12 mouse cellular contexts compared by ENCODE assay signal in genomic region chr17:56373136-56374034, GRCm38 (mm10). TPM values are rescaled to one million over a fixed set of nuclear protein-coding genes. Genes with fewer than 3 reads are reported as not detected.
DNase-seq lines count a peak whose midpoint lies in the region; ATAC-seq lines count a peak whose summit lies in the region.
"Had no signal": no experiment of that assay in that cellular context is flagged by ENCODE, and none has a peak within 500 bp of the region (broad histone marks: within the 10 kb centered on the region; RNA-seq: fewer than 3 reads in every experiment).

No protein-coding gene starts in this region.

- no peak overlapping the region for H3K4me2 ChIP-seq in forebrain, embryonic 15.5 days (replicated peaks)
- no peak overlapping the region for H3K4me2 ChIP-seq in midbrain, embryonic 15.5 days
- H3K4me2 ChIP-seq: lung, embryonic 15.5 days had no signal

- H3K36me3 ChIP-seq in forebrain, embryonic 15.5 days: peaks cover 44% of the 10 kb centered on the region
- H3K36me3 ChIP-seq in midbrain, embryonic 15.5 days (replicated peaks): peaks cover 21% of the 10 kb centered on the region

- peak; percentile 24; the same call in 1 of the 2 replicates for ATAC-seq in forebrain, embryonic 15.5 days (replicated peaks)
- ATAC-seq in midbrain, embryonic 15.5 days (replicated peaks): no peak

- no peaks in the 10 kb centered on the region for H3K9me3 ChIP-seq in forebrain, embryonic 15.5 days
- H3K9me3 ChIP-seq in midbrain, embryonic 15.5 days: no peaks in the 10 kb centered on the region
- H3K9me3 ChIP-seq: lung, embryonic 15.5 days had no signal

- no peak overlapping the region for H3K9ac ChIP-seq in forebrain, embryonic 15.5 days (replicated peaks)
- no peak overlapping the region for H3K9ac ChIP-seq in midbrain, embryonic 15.5 days
- H3K9ac ChIP-seq: lung, embryonic 15.5 days had no signal

- intact Hi-C loops in left cerebral cortex, postnatal 4 days (cut with DNase I): no loop called here
- intact Hi-C loops in heart, postnatal 36 days (cut with DNase I): no loop called here

- H3K27ac ChIP-seq in forebrain, embryonic 15.5 days (replicated peaks): peak overlapping the region; percentile 55
- H3K27ac ChIP-seq in midbrain, embryonic 15.5 days: peak overlapping the region; percentile 60
- H3K27ac ChIP-seq: lung, embryonic 15.5 days had no signal

- peak; percentile 51 for DNase-seq in left cerebral cortex, postnatal 4 days
- DNase-seq in left cerebral cortex, adult 18-20 months (ENCODE audit: low spot score in 2 of 2): no peak
- DNase-seq in heart, postnatal 36 days: peak; percentile 14 to 15
- DNase-seq in kidney, adult 8-10 months: no peak
- no peak for DNase-seq in kidney, postnatal 36 days
- no peak for DNase-seq in layer of hippocampus, adult 8-10 months (ENCODE audit: low spot score in 2 of 2)
- DNase-seq: kidney, adult 11 months; thymus, adult 2 months had no signal

- 59% methylated on average over 17 of the region's 17 CpGs for WGBS in forebrain, embryonic 15.5 days
- WGBS in midbrain, embryonic 15.5 days: 76% methylated on average over 17 of the region's 17 CpGs

- H3K27me3 ChIP-seq in forebrain, embryonic 15.5 days: no peaks in the 10 kb centered on the region
- no peaks in the 10 kb centered on the region for H3K27me3 ChIP-seq in midbrain, embryonic 15.5 days (replicated peaks)
- H3K27me3 ChIP-seq: CH12.LX; lung, embryonic 15.5 days had no signal

- peaks cover 35% of the 10 kb centered on the region for H3K4me1 ChIP-seq in forebrain, embryonic 15.5 days
- no peaks in the 10 kb centered on the region for H3K4me1 ChIP-seq in midbrain, embryonic 15.5 days
- H3K4me1 ChIP-seq: lung, embryonic 15.5 days had no signal

- H3K4me3 ChIP-seq in forebrain, embryonic 15.5 days: no peak overlapping the region
- H3K4me3 ChIP-seq in midbrain, embryonic 15.5 days: no peak overlapping the region
- H3K4me3 ChIP-seq: lung, embryonic 15.5 days had no signal

RNA-seq across cellular contexts. Expression of gene Kdm4b, which starts 47.5 kb away (rescaled TPM):
- 100 to 1,000 TPM; 111 to 112 TPM for total RNA-seq in left cerebral cortex, postnatal 4 days (2021)
- total RNA-seq in left cerebral cortex, adult 18-20 months (2021): 10 to 100 TPM; 59.1 to 64.7 TPM
- polyA plus RNA-seq in forebrain, embryonic 15.5 days (2015; fragmentation: Nextera tagmentation; extraction: Ambion mirVana): 81.2 and 81.5 TPM in 2 replicates
- total RNA-seq in heart, postnatal 36 days (2021): 10 to 100 TPM; 38.0 to 40.9 TPM
- polyA plus RNA-seq in midbrain, embryonic 15.5 days (2015; fragmentation: Nextera tagmentation; extraction: Ambion mirVana): 86.3 and 86.6 TPM in 2 replicates
- total RNA-seq in layer of hippocampus, adult 8-10 months (2022): 10 to 100 TPM; 66.8 to 85.2 (median 76.9) TPM

Comparison
In these comparisons a context has a peak if more than half of its experiments do, and no peak if none do; other contexts are left out.
1. DNase-seq: peak in left cerebral cortex, postnatal 4 days (single experiment) and heart, postnatal 36 days (2 of 2); none in left cerebral cortex, adult 18-20 months (0 of 2), kidney, adult 8-10 months (0 of 2), kidney, postnatal 36 days (0 of 2) and layer of hippocampus, adult 8-10 months (0 of 2).